Mouse (Mus musculus) central nervous system, embryonic 11.5 days (tissue): Measurements from ENCODE around the gene Prkaca. TPM values are rescaled to one million over a fixed set of nuclear protein-coding genes. Genes with fewer than 3 reads are reported as not detected.

Experiments used
- polyA plus RNA-seq: library from polyadenylated mRNA; depleted of rRNA; stranded (reverse); fragments of >200 nt; gene quantifications from 2 replicates; pipeline ENCODE4 v1.2.3, GENCODE M21; 2012; rRNA removed

The Prkaca gene
- 85.5 and 107 TPM in 2 replicates for polyA plus RNA-seq

GRCm38 (mm10) chr8:83972150-83973120, at the start of gene Prkaca:
Prkaca (plus strand) TSS chr8:83972993.

GRCm38 (mm10) chr8:83955106-83955957, 17.5 kb upstream of the Prkaca start, which contains the start of the genes Gm10644 and Asf1b:
Gm10644 (minus strand) TSS chr8:83955205.
Asf1b (plus strand) TSS chr8:83955507.

GRCm38 (mm10) chr8:83997511-83998141, 24.8 kb downstream of the Prkaca start, which contains the start of gene Samd1:
Samd1 (plus strand) TSS chr8:83997672.

GRCm38 (mm10) chr8:84001281-84002000, 28.6 kb downstream of the Prkaca start, which contains the start of gene 1700067K01Rik:
1700067K01Rik (plus strand) TSS chr8:84001502.

GRCm38 (mm10) chr8:84011705-84012498, 39.1 kb downstream of the Prkaca start, which contains the start of gene 2210011C24Rik:
2210011C24Rik (minus strand) TSS chr8:84012171.

GRCm38 (mm10) chr8:84021096-84021495, 48.3 kb downstream of the Prkaca start, which contains the start of gene Palm3:
Palm3 (plus strand) TSS chr8:84021471.

GRCm38 (mm10) chr8:84042066-84042947, 69.5 kb downstream of the Prkaca start, which contains the start of gene Il27ra:
Il27ra (minus strand) TSS chr8:84042589.

GRCm38 (mm10) chr8:84044900-84045299, 72.1 kb downstream of the Prkaca start, which contains the start of gene Rln3:
Rln3 (minus strand) TSS chr8:84045000.

Other genes with a start within 250 kb of the Prkaca start
- gene Adgre5, start 231.7 kb upstream of the Prkaca start, polyA plus RNA-seq: 15.5 and 29.8 TPM in 2 replicates
- gene Adgrl1, start 72.9 kb upstream of the Prkaca start, polyA plus RNA-seq: 92.0 and 127 TPM in 2 replicates
- 0.47 and 0.55 TPM in 2 replicates for gene Gm10644, start 17.8 kb upstream of the Prkaca start, polyA plus RNA-seq
- 66.3 and 80.1 TPM in 2 replicates for gene Asf1b, start 17.5 kb upstream of the Prkaca start, polyA plus RNA-seq
- 74.9 and 84.6 TPM in 2 replicates for gene Samd1, start 24.7 kb downstream of the Prkaca start, polyA plus RNA-seq
- gene 1700067K01Rik, start 28.5 kb downstream of the Prkaca start, polyA plus RNA-seq: 0.81 and 1.1 TPM in 2 replicates
- 0.10 and 0.12 TPM in 2 replicates for gene 2210011C24Rik, start 39.2 kb downstream of the Prkaca start, polyA plus RNA-seq
- gene Palm3, start 48.5 kb downstream of the Prkaca start, polyA plus RNA-seq: 6.2 and 10.8 TPM in 2 replicates
- 0.37 and 0.45 TPM in 2 replicates for gene Il27ra, start 69.6 kb downstream of the Prkaca start, polyA plus RNA-seq
- gene Rln3, start 72.0 kb downstream of the Prkaca start, polyA plus RNA-seq: not detected in 2 replicates
- gene Gm10643, start 92.1 kb downstream of the Prkaca start, polyA plus RNA-seq: 2.5 and 2.7 TPM in 2 replicates
- gene Rfx1, start 93.8 kb downstream of the Prkaca start, polyA plus RNA-seq: 20.2 and 26.5 TPM in 2 replicates
- 65.4 and 90.4 TPM in 2 replicates for gene Dcaf15, start 131.8 kb downstream of the Prkaca start, polyA plus RNA-seq
- 0.07 and 0.32 TPM in 2 replicates for gene Podnl1, start 153.0 kb downstream of the Prkaca start, polyA plus RNA-seq
- 16.2 and 18.8 TPM in 2 replicates for gene Cc2d1a, start 174.9 kb downstream of the Prkaca start, polyA plus RNA-seq
- 1.4 and 1.6 TPM in 2 replicates for gene 4930432K21Rik, start 175.0 kb downstream of the Prkaca start, polyA plus RNA-seq
- gene Nanos3, start 212.2 kb downstream of the Prkaca start, polyA plus RNA-seq: 4.6 and 7.7 TPM in 2 replicates